Mouse (Mus musculus) erythroblast, embryonic 14.5 days (primary cell): ENCODE measurements around the gene Arhgap31.

ENCODE experiments used
- GATA1 ChIP-seq: IDR thresholded peaks from 2 replicates; pipeline ENCODE4 v1.6.1; 2012; ENCODE audit warnings: low read length, inconsistent platforms, mixed read lengths
- TAL1 ChIP-seq: IDR thresholded peaks from 3 replicates; pipeline ENCODE4 v1.6.1; 2012; ENCODE audit warnings: low read length, inconsistent platforms, mixed read lengths

GRCm38 (mm10) chr16:38673511-38673910, 39.6 kb downstream of the Arhgap31 start:
- TF ChIP-seq TAL1 (no peak), GATA1 (no peak)
